Mouse (Mus musculus) spleen, adult 10 weeks (tissue): Measurements from ENCODE around the gene Svep1. TPM values are rescaled to one million over a fixed set of nuclear protein-coding genes. Genes with fewer than 3 reads are reported as not detected.

ENCODE experiments used
- polyA plus RNA-seq: library from polyadenylated mRNA; stranded (reverse); fragments of 350-450 nt; fragmentation: Illumina TruSeq; extraction: RNeasy Lipid Tissue Mini Kit (QIAGEN cat#74804); gene quantifications from one replicate; pipeline ENCODE4 v1.2.3, GENCODE M21; 2015; ENCODE audit warnings: low replicate concordance; ENCODE audit not compliant: insufficient read depth

Svep1 gene
- polyA plus RNA-seq, result 12.8 TPM

GRCm38 (mm10) chr4:58206115-58206945 lies at the start of gene Svep1:
Gene Svep1, minus strand, starts transcription at chr4:58206859.

GRCm38 (mm10) chr4:58009024-58009423 lies 197.6 kb downstream of the Svep1 start, which contains the start of gene Txndc8:
Gene Txndc8, minus strand, starts transcription at chr4:58009124.

Other genes starting within 250 kb of the Svep1 start
- gene Txndc8, start 197.7 kb downstream of the Svep1 start, polyA plus RNA-seq, result not detected
- gene Musk, start 79.1 kb upstream of the Svep1 start, polyA plus RNA-seq, result not detected